Mouse (Mus musculus) frontal cortex, postnatal 10 days (tissue): ENCODE measurements around the gene Dlg2.
A peak's percentile ranks its signal among the peaks of the same experiment; 100 is the strongest.

Experiments
- DNase-seq, 2 experiments: peaks; one replicate each; pipeline ENCODE4 v3.0.0; 2022; ENCODE audit warnings: low spot score in 2 of 2, mixed read lengths in 1 of 2

Dlg2 gene

GRCm38 (mm10) chr7:91089211-91089930 lies 612.9 kb downstream of the Dlg2 start:
- peak in 1 of 2 experiments; percentile 31 for DNase-seq

- DNase-seq: peak in 1 of 2 experiments; percentile 11
These were observed 613.9 kb downstream of the Dlg2 start for GRCm38 (mm10) chr7:91090317-91090829.

- DNase-seq: peak in 1 of 2 experiments; percentile 24
These were observed 614.6 kb downstream of the Dlg2 start for GRCm38 (mm10) chr7:91090830-91091683.

GRCm38 (mm10) chr7:91096467-91096866 lies 620.0 kb downstream of the Dlg2 start:
- no peak for DNase-seq

GRCm38 (mm10) chr7:91098521-91098920 lies 622.0 kb downstream of the Dlg2 start:
- DNase-seq: no peak

- no peak for DNase-seq
These were observed 633.1 kb downstream of the Dlg2 start for GRCm38 (mm10) chr7:91109575-91109974.

- no peak for DNase-seq
These were observed 655.7 kb downstream of the Dlg2 start for GRCm38 (mm10) chr7:91132128-91132527.

GRCm38 (mm10) chr7:91154096-91154495 lies 677.6 kb downstream of the Dlg2 start:
- no peak for DNase-seq

GRCm38 (mm10) chr7:91159144-91159543 lies 682.7 kb downstream of the Dlg2 start:
- DNase-seq: no peak

GRCm38 (mm10) chr7:91161643-91162175 lies 685.2 kb downstream of the Dlg2 start:
- no peak for DNase-seq

- DNase-seq: no peak
These were observed 697.1 kb downstream of the Dlg2 start for GRCm38 (mm10) chr7:91173560-91173959.

- no peak for DNase-seq
These were observed 711.7 kb downstream of the Dlg2 start for GRCm38 (mm10) chr7:91188211-91188610.

GRCm38 (mm10) chr7:91199372-91199771 lies 722.9 kb downstream of the Dlg2 start:
- DNase-seq: no peak

- peak in 1 of 2 experiments; percentile 23 for DNase-seq
These were observed 731.8 kb downstream of the Dlg2 start for GRCm38 (mm10) chr7:91208083-91208852.

GRCm38 (mm10) chr7:91208973-91209372 lies 732.5 kb downstream of the Dlg2 start:
- DNase-seq: no peak

- DNase-seq: no peak
These were observed 735.8 kb downstream of the Dlg2 start for GRCm38 (mm10) chr7:91212236-91212635.

GRCm38 (mm10) chr7:91214921-91215320 lies 738.4 kb downstream of the Dlg2 start:
- DNase-seq: no peak

GRCm38 (mm10) chr7:91218321-91218987 lies 742.0 kb downstream of the Dlg2 start:
- DNase-seq: peak; percentile 14 to 42

GRCm38 (mm10) chr7:91226442-91226841 lies 750.0 kb downstream of the Dlg2 start:
- peak in 1 of 2 experiments; percentile 45 for DNase-seq

- DNase-seq: no peak
These were observed 765.2 kb downstream of the Dlg2 start for GRCm38 (mm10) chr7:91241718-91242117.

GRCm38 (mm10) chr7:91261672-91262030 lies 785.2 kb downstream of the Dlg2 start:
- DNase-seq: no peak
